In genomic region chr15:31547421-31547820, GRCm38 (mm10) we compare ENCODE assay signal across 21 mouse cellular contexts. TPM values are rescaled to one million over a fixed set of nuclear protein-coding genes. Genes with fewer than 3 reads are reported as not detected.
"Had no signal": no experiment of that assay in that cellular context is flagged by ENCODE, and none has a peak within 500 bp of the region (broad histone marks: within the 10 kb centered on the region; RNA-seq: fewer than 3 reads in every experiment).

No protein-coding gene starts in this region.

- H3K9me3 ChIP-seq: limb, embryonic 10.5 days; limb, embryonic 13.5 days; liver, embryonic 13.5 days; midbrain, embryonic 12.5 days had no signal

- ATAC-seq: intestine, embryonic 16.5 days; liver, postnatal 0 days; lung, postnatal 0 days; midbrain, embryonic 16.5 days had no signal

- DNase-seq: kidney, adult 2 months; kidney, postnatal 25 days; layer of hippocampus, adult 9-11 months; liver; liver, embryonic 13.5 days; liver, postnatal 0 days; lung, embryonic 14.5 days; right cerebral cortex, postnatal 4 days; thymus, adult 2 months; thymus, postnatal 14 days; thymus, postnatal 4 days had no signal

- H3K36me3 ChIP-seq: limb, embryonic 10.5 days; limb, embryonic 13.5 days; liver, embryonic 13.5 days; midbrain, embryonic 12.5 days had no signal

- H3K9ac ChIP-seq: limb, embryonic 13.5 days; liver, embryonic 13.5 days; liver, postnatal 0 days; lung, embryonic 14.5 days; midbrain, embryonic 12.5 days had no signal

- H3K27ac ChIP-seq: kidney, postnatal 0 days; layer of hippocampus, adult 2 months; limb, embryonic 10.5 days; limb, embryonic 13.5 days; liver, embryonic 13.5 days; midbrain, embryonic 12.5 days; stomach, postnatal 0 days had no signal

- H3K4me2 ChIP-seq: limb, embryonic 13.5 days; liver, embryonic 13.5 days; lung, embryonic 14.5 days; midbrain, embryonic 12.5 days had no signal

- H3K27me3 ChIP-seq: limb, embryonic 13.5 days; liver, embryonic 13.5 days; midbrain, embryonic 12.5 days had no signal

- H3K4me3 ChIP-seq: layer of hippocampus, adult 2 months; limb, embryonic 10.5 days; limb, embryonic 13.5 days; liver, embryonic 13.5 days; midbrain, embryonic 12.5 days had no signal

RNA-seq across cellular contexts. Expression of gene Cmbl, which starts 17.8 kb away (rescaled TPM):
- total RNA-seq: monocyte, adult 5-6 weeks had no signal
